Mouse (Mus musculus): Measurements from ENCODE around the gene Antxr2.

The Antxr2 gene

DNA sequence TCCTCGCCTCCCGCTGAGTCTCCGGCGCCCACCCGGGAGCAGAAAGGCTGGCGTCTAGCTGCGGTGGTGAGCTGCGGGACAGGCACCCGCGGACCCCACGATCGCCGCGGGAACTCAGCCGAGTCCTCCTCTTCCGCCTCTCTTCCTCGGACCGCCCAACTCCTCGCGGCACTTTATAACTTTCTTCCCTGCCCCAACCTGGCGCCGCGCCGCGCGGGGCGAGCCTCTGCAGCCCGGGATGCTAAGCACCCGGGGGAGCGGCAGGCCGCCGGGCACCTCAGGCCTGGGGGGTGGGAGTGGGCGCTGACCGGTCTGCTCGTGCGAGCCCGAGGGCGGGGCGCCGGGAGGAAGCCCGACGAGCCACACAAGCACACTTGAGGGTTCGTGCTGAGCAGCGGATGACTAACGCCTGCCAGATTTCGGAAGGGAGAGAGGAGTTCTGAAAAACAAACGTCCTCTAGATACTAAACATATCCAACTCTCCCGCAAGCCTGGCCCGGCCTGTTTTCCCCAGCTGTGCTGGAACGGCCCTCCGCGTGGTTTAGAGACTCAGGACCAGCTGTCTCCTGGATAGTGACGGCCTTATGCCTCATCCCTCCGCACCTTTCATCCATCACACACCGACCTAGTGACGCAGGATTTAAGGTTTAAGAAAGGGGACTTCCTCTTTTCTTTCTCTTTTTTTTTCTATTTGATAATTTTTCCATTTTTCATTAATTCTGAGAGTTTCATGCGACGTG lies at the start of gene Antxr2:
TSS of gene Antxr2 (minus strand) at position 142 of the 740 bp plus-strand sequence.
- peak; percentile 62 to 65 for DNase-seq

DNA sequence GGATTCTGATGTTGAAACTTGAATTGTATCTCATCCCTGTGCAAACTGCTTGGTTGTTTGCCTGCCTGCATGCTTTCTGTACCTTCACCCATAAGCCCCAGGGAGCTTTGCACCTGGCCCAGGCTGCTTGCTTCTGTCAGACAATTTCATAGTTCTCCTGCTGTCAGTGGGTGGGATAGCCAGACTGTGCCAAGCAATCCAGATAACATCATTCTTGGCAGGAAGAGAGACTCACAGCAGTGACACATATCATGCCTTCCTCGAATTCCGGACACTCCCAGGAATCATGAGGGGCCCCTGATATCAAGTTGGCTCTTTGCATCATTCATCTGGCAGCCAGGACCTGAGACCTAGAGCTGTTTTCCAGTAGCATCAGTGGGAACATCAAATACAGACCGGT lies 45.8 kb upstream of the Antxr2 start:
- DNase-seq, result no peak

DNA sequence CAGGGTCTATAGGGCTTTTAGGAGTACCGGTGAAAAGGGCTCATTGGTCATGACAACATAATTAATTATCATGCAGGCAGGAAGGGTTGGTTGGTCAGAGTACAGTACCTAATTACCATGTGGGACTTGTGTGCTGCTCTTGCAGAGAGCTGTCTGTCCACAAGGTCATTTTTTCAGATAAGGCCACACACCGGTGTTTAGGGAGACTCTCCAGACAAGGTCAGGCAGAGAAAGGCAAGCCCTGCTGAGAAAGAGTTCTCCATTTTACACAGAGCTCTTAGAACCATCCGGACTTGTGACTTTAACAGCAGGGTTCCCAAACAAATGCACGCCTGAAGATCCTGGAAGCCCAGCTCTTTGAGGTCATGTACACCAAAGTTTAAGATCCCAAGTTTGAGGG lies 38.3 kb upstream of the Antxr2 start:
- no peak for DNase-seq

DNA sequence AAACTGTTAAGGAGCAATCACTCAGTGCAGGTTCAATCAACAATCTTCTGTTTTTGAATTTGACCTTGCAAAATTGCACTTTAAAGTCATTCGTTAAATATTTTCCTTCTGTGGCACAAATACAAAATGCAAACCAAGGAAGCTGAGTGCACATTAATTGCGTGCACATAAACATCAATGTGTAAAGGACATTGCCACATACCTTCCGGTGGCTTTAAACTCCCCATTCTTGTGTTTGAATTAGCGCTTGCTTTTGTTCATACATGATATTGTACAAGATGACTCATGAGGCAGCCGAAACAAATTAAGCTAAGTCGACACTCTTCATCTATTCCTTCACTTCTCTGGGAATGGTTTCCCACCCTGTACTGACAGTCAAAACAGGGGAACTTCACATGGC lies 24.4 kb upstream of the Antxr2 start:
- no peak for DNase-seq

DNA sequence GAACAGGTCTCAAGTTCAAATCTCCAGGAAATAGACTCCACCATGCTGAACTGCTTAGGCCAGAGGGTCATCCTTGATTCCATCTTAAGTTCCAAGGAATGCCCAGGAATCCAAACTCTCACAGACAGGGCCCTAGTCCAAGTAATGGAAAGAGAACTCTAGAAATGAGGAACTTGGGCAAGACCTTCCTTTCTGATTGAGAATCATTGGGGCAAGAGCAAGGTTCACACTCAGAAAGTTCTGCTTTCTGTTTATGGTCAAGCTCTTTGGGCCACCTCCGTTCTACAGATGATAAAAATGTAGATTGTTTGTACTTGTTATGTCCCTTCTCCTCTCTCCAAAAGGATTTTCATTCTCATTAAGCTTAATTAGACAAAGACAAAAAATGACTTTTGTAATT lies 24.0 kb upstream of the Antxr2 start:
- DNase-seq, result no peak

DNA sequence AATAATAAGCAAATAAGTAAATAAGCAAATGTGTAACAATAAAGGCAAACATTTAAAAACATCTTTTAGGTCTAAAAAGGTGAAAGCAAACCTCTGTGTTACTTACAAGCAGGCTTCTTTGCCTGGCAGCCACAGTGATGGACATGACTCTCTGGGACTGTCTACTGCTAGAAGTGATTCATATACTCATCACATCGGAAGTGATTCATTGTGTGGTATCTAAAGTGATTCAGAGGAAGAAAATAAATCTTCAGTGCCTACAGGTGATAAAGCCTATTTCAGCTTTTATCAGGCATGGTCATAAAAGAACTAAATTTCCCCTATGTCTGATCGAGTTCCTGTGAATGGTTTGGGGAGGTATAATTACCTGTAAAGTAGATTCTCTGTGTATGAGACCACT lies 4.1 kb upstream of the Antxr2 start:
- DNase-seq, result no peak

DNA sequence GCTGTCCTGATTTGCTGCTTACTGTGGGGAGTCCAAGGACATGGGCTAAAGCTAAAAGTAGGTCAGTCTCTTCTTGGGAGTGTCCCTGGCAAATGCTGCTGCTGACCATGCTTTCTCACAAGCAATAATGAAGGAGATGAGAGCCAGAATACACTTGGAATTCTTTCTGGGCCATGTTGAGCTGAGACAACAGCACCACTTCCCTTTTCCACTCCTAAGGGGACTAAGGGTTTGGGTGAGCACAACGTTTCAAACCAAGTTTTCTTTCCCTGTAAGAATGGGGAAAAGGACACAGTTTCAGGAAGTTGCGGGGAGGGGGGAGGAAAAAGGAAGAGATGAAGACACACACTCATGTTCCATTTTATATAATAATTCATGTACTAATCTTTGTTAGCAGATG lies 3.4 kb upstream of the Antxr2 start:
- no peak for DNase-seq

DNA sequence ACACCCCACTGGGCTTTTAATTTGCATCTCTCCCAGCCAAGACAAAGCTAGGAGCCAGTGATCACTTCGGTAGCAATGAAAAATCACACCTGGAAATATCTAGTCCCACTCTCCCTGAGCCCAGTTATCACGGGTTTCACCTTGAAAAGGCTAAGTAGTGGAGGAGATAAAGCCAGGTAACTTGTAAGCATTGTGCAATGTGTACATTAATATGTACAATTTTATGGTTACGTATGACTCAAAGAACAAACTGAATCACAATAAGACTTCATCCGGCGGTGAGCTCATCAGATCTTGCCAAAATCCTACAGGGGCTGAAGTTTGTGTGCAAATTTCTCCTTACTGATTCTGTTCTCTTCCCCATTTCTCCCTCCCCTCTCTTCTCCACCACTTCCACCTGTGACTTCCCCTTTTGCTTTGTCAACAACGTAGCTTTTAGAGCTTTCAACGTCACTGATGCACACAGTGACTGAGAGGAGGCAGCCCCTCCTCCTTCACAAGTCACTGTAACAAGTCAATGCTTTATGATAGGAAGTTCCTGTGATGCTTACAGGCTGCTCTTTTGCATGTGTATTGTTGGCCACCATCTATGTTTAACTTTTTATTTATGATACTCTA lies 2.1 kb upstream of the Antxr2 start:
- DNase-seq, result peak in 1 of 2 experiments; percentile 17

DNA sequence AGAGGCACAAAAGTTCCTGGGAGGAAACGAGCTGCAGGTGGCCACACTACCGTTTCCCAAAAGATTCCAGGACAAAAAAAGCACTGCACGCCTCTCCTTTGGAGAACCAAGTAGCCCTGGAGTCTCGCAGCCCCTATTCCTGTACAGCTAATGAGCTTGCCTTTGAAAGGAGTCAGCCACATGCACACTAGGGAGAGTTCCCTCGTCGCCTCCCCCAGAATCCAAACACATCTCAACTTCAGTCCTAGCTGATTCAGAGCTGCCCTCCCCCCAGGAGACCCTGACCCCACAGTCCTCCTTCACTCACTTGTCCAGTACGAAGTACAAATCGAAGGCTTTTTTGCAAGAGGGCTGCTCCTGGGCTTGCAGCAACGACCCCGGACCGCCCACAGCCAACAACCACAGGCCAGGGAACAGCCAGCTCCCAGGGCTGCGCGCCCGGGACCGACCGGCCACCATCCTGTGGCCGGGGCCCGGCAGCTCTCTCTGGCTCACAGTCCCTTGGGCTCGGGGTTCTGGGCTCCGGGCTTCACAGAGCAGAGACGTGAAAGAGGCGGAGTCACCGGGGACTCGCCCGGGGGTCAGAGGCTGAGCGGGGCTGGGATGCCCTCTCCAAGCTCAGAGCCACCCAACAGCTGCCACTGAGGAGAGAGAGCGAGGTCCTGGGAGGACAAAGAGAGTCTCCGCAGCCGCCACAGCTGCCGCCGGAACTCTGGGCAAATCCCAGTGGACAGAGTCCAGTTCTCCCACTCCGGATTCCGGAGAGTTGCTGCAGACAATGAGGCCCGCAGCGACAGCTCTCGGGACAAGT lies 547 bp downstream of the Antxr2 start:
- DNase-seq, result peak; percentile 62 to 63

DNA sequence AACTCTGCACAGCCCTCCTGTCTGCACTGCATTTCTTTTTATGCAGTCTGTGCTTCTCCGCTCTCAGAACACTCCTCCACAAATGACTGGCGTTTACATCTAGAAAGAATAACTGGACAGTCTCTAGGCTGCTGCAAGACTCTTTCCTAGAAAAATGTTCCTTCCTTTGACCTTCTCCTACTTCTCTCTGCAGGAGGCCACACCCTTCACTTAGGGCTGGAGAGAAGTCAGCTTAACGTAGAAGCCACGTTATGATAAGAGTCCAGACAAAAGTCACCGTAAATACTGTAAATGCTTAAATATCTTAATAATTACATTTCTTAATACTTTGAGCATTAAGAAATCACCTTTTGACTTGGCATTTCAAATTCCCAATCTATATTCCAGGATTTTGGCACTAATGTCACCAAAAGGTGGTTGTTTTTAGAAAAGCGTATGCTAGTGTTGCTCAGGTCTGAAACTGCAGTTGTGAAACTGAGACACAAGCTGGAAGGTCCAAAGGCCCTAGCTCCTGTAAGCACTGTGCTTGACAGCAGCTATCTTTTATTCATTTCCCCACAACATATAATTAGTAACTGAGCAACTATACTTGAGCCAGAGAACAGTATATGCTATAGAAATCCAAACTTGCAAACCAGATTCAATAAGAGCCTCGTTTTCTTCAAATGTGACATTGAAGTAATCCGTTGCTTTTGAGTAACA lies 3.0 kb downstream of the Antxr2 start:
- no peak for DNase-seq

DNA sequence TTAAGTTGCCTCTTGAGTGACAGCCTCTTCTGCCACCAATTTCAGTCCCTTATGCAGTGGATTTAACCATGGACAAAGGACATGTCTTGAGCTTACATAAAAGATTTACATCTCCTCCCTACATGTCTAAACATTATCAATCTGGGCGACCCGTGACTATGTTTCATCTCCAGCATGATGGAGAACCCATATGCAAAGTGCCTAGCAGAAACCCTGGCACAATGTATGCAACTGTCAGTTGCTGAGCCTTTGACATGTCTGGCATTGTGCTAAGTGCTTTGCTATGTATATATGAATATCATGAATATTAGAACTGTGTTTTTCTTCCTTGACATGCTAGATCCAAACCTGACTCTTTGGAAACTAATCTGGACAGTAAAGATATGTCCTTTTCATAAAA lies 4.9 kb downstream of the Antxr2 start:
- DNase-seq, result no peak

DNA sequence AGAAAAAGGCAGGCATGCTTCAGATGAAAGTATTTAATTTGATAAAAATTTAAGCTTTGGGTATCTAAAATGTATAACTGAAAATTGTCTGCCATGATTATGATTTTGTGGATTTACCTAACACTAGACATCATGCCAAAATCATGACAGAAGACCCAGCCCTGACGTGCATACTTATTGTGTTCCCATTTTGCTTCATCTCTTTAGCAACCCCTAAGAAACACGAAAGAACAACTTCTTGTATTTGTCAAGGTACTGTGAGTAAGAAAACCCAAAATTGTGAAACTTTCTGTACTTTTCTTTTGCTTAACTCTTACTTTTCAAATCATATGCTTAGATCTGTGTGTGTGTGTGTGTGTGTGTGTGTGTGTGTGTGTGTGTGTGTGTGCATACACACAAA lies 6.3 kb downstream of the Antxr2 start:
- DNase-seq, result no peak

DNA sequence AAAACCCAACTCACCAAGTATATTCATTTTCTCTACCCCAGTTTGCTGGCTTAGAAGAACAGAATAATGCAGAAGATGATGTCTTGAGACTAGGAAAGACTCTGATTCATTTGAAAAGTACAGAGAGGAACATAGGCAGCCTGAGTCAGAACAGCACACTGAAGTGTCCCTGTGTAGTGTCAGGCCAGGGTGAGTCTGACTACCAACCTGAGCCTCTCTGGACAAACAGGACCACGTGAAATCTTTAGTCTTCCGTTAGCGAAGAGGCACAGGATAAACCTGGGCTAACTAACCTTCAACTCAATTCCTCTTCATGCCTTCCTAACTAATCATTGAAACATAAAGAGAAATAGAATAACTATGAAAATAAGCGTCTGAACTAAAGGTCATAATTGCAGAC lies 9.3 kb downstream of the Antxr2 start:
- no peak for DNase-seq

DNA sequence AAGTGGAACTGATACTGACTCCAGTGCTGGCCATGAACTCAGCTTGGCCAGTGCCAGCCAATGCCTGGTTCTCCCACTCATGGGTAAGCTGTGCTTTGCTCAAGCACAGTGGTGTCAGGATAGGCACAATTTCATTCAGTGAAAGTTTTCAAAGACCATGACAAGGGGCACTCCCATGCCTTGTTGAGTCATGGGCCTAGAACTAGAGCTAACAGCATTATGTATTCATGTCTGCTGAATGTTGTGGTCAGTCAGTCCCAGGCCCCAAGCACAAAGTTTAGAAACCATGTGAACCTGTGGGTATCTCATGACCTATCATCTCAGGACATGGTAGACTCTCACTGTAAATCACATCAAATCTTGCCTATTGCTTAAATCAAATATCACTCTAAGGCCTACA lies 10.2 kb downstream of the Antxr2 start:
- no peak for DNase-seq

DNA sequence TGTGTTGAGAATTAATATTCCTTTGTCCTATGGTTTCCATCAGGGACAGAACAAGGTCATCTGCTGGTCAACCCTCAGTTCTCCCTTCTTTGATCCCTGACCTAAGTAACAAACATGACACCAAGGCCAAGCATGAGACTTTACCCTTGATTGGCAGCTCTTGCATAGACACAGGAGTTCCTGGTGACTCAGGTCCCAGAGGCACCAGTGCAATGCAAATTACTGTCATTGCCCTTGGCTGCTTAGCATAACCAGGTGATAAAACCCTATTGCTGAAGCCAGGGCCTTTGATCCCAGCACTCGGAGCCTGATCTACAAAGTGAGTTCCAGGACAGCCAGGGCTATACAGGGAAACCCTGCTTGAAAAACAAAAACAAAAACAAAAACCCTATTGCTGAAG lies 11.4 kb downstream of the Antxr2 start:
- DNase-seq, result no peak

DNA sequence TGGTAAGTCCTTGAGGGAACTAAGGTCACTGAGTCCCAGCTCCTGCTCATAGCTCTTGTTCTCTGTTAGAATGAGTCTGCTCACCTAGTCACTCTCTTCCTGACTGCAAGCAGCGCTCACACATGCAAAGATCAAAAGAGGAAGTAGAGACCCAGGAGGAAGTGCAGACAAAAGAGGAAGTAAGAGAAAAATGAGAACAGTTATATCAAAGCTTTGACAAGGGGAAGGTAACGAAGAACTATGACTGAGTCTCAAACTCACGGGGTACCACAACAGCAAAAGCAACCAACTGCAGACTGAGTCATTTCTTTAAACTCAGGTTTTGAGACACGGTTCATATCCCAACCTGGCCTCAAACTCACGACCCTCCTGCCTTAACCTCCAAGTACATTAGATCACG lies 12.7 kb downstream of the Antxr2 start:
- DNase-seq, result peak; percentile 26 to 43

DNA sequence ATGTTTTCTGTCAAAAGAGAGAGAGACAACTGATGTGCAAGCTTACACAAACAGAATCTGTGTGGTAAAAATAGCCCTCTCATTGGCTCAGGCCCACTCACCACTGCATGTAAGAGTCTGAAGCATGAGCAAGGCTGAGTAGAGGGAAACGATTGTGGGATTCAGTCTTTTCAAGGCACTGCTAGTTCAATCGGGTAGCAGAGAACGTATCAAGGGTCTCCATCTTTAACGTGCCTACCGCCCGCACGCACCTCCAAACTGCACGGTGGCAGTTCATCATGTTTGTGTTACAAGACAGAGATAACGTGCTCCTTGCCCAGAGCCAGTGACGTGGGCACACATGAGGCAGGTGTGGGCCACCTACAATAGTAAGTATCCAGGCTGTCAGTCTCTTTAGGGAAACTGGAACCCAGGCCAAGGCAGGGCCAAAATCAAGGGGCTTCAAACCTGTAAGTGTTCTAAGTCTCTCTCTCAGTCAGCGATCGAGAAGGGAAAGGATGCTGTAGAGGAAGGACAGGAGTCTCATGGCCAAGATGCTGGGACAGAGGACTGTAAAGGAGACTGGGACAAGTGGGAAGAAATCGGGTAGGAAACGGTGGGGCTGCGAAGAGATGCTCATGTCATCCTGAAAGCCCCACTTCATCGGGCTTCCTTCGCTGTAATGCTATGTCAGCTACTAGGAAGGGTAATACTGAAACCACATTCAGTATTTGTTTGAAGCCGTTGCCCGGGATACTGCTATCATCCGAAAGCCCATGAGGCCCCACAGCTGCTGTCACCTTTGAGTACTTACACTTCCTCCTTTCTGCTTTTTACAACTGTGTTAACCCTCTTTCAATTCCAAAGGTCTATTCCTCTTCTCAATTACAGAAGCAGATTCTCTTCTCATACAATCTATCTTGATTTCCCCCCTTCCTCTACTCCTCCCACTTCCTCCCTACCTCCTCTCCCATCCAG lies 14.3 kb downstream of the Antxr2 start:
- DNase-seq, result peak; percentile 27 to 45

DNA sequence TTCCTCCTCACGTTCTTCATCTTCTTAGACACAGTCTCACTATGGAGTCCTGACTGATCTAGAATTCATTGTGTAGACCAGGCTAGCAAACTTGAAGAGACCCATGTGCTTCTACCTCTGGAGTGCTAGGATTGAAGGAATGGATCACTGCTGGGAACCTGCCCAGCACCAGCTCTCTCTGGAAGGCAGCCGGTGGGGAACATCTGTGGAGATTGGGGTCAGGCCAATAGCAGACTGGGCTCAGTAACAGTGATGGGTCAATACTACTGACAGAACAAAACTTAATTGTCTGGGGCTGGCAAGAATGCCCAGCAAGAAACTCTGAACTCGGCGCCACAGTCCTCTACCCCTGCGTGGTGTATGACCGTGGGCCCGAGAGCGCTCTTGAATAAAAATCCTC lies 25.1 kb downstream of the Antxr2 start:
- DNase-seq, result no peak

DNA sequence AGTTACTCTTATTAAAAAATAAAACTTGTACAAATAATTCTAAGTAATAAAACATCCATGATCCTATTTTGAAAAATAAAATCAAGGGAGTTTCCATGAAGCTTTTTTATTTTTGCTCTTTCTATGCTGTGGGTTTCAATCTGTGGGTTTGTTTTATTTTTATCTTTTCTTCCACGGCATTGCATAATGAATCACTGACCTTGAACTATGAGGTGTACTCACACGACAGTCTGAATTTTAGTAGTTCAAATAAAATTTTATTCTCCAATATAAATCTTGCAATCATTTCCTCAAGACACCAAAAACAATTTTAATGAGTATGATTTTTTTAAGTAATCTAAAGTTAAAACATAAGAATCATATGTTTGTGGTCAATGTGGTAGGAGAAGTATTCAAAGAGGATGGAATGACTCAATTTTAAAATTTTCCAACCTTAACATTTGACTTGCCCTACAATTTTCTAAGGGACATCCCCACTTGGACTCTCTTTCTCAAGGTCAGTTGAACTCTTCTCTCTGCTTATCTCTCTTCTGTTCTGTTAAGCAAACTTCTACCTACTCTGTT lies 31.5 kb downstream of the Antxr2 start:
- DNase-seq, result no peak

DNA sequence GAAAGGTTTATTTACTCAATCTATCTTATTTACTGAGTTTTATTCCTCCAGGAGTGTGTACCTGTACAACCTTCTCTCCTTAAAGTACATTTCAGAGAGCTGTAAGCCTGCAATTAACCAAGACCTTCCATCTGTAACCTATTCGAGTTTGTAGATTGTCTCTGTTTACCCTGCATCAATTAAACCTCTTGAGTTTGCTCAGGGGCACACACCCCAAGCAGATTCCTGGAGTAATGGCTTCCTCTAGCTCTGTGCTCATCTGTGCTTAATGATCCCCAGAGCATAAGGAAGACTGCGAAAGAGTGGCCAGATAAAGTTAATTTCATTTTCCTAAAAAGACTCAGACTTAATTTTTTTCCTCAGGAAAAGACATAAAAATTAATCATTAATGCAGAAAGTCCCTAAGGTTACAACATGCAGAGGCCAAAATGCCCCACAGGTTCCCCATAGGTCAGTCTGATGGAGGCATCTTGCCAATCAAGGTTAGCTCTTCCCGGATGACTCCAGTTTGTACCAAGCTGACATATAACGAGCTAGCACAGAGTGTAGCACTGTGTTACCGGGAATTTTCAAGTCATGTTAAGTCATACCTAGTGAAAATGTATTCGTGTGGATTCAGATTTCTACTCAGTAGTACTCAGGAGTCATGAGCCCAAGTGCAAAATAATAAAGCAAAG lies 34.2 kb downstream of the Antxr2 start:
- no peak for DNase-seq

DNA sequence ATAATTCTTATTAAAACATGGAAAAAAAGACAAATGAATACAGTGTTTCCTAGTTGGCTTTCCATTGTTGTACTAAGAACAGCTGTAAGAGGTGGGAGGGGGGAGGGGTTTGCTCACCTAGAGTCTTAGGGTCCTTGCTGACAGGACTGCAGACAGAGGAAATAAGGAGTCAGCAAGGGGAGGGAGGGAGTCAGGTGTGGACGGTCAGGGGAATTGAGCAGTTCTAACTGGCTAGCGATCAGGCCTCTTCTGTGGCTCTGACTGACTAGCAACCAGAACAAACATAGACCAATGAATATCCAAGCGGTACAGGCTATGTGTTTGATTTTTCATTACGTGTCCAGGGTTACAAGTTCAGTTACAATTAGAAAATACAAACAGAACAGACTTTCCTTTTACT lies 35.0 kb downstream of the Antxr2 start:
- DNase-seq, result no peak
